Mouse (Mus musculus): ENCODE measurements around the gene Pde8b.

DNA sequence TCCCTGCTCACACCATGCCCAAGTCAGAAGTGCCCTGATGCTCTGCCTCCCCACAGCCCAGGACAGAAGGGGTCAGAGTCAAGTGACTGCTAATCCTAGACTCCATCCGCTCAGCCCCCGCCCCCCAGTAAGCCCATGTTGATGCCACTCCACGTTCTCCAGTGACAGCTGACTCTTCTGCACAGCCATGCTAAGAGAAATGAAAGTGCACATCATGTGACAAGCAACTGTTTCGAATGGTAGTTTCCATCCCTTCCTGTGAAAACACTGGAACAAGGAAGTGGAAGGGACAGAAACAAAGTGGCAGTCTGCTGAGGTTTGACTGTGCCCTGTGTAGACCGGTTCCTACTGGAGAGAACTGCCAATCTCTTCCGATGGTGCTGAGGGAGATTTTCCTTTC lies 217.2 kb downstream of the Pde8b start:
- no peak for TF ChIP-seq CTCF (conservative IDR thresholded peaks at IDR 0.05; ENCODE audit: low read length)
- TF ChIP-seq POU5F1 (IDR thresholded peaks at IDR 0.05; ENCODE audit: borderline replicate concordance, low read length) = no peak
